Mouse (Mus musculus): ENCODE results near the gene Clec4f.

Gene Clec4f

DNA sequence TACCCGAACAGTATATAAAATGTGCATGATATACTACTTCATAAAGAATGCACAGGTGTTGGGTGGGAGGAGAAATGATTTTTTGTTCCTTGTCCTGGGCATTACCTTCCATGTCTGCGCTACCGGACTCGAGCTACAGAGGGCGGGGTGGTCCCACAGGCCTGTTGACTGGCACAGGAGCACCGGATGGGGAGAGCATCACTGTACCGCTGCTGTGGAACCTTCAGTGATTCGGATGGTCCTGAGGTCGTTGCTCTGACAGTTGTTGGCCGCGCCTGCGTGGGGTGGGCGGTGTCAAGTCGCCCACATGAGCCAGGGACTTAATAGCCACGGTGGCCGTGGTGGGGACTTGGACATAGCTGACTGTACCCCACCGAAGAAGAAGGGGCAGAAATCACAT lies 29.2 kb downstream of the Clec4f start:
- DNase-seq: no peak

- no peak for DNase-seq
These were observed 36.0 kb downstream of the Clec4f start for GRCm38 (mm10) chr6:83619955-83620354.

- no peak for DNase-seq
These were observed 38.2 kb downstream of the Clec4f start for GRCm38 (mm10) chr6:83617581-83618335.

DNA sequence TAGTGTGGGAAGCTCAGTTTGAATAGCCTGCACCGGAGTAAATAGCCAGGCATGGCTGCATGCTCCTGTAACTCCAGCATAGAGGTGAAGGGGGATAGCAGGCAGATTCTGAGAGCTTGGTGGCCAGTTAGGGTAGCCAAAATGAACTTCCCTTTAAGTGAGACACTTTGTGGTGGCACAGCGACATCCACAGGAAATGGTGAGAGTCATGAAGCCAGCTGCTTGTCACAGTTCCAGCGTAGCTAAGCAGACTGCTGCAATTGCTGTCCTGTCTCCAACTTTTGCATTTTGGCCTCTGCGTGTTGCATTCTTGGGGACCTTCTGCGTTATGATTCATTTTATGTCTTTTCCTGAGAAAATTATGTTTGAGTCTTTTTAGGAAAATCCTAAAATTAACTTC lies 39.5 kb downstream of the Clec4f start:
- peak; percentile 77 for DNase-seq

GRCm38 (mm10) chr6:83614469-83614868 lies 41.5 kb downstream of the Clec4f start:
- DNase-seq: no peak

DNA sequence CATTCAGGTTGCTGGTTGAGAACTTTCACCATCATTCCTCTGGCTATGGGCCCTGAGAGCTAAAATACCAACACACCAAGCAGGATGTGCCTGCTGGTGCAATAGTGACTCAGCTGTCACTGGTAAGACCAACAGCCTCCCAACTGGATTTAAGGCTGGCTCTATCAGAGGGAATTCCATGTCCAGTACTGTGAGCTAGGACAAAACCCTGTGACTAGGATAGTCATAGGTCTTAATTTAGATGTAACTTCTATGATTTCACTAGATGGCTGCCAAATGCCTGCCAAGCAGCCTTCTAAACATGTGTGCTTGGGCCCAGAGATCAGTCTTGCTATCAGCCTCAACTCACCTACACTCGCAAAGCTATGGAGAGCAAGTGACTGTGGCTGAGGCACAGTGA lies 43.0 kb downstream of the Clec4f start:
- no peak for DNase-seq

DNA sequence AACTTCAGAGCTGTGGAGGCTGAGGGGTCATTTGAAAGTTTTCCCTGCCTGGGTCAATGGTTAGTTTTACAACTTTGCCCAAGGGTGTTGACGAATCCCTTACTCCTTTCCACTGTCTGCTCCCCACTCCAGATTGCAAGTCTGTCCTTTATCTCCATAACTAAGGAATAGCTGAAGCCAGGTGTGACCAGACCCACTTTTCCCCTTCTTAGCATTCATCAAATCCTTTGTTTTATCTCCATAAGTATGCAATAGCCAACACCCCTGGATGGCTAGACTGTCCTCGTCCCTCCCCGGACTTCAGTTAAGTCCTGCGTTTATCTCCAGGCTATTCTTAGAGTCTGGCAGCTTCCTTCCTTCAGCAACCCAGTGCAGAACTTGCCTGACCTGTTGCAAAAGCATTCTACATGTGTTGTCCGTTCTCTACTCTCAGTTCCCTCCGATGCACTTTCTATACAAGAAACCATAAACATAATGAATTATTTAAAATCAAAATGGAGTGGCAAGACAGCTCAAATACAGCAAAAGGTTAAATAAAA lies 56.3 kb downstream of the Clec4f start:
- DNase-seq: no peak

- DNase-seq: no peak
These were observed 56.9 kb downstream of the Clec4f start for GRCm38 (mm10) chr6:83599060-83599550.

GRCm38 (mm10) chr6:83598646-83599045 lies 57.3 kb downstream of the Clec4f start:
- DNase-seq: peak; percentile 23

DNA sequence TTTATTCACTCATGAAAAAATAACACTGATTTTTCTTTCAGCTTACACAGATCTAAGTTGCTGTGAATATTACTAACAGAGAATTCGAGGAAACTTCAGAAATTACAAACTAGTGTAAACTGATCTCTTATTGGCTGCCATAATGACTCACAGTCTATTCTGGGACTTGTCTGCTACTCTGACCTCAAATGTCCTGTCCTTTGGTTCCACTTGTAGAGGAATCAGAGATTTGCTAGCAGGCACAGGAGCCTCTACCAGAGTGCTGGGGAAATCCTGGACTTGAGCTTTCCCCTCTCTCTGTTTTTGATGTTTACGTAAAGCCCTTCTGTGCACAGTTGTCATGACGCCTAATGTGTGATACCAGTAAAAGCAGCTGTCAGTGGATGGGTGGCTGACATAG lies 58.0 kb downstream of the Clec4f start:
- DNase-seq: no peak

GRCm38 (mm10) chr6:83595035-83595434 lies 61.0 kb downstream of the Clec4f start:
- no peak for DNase-seq
